Comparison of ENCODE assay signal across 15 mouse cellular contexts in the genomic region with DNA sequence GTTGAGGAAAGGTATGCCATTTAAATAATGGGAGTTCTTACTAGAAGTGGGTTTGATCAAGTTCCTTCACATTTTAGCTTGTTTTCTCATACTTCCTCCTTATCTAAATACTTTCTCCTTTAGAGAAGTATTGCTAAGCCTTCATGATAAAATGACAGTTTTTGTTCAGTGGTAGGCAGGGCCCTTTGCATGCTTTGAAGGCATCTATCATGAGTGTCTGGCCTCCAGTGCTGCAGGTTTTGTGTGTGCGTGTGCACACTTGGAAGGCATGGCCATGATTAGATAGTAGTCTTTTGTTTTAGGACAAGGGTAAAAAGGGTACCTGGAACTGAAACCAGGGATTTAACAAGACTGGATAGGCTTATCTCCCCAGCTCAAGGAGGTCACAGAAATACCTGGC. TPM values are rescaled to one million over a fixed set of nuclear protein-coding genes. Genes with fewer than 3 reads are reported as not detected.
DNase-seq lines count a peak whose midpoint lies in the region; ATAC-seq and TF ChIP-seq lines count a peak whose summit lies in the region.
"Had no signal": no experiment of that assay in that cellular context is flagged by ENCODE, and none has a peak within 500 bp of the region (broad histone marks: within the 10 kb centered on the region; RNA-seq: fewer than 3 reads in every experiment).

No protein-coding gene starts in this region.

- H3K4me1 ChIP-seq in heart, embryonic 12.5 days (replicated peaks), result peaks cover 68% of the 10 kb centered on the region
- peaks cover 67% of the 10 kb centered on the region for H3K4me1 ChIP-seq in limb, embryonic 13.5 days
- peaks cover 55% of the 10 kb centered on the region for H3K4me1 ChIP-seq in limb, embryonic 10.5 days
- H3K4me1 ChIP-seq in intestine, embryonic 16.5 days (ENCODE audit: control insufficient read depth, insufficient read depth, low read length), result peaks cover 50% of the 10 kb centered on the region
- peaks cover 31% of the 10 kb centered on the region for H3K4me1 ChIP-seq in small intestine, adult 2 months (ENCODE audit: control insufficient read depth, insufficient read depth, insufficient read length, low read length)

- TF ChIP-seq CTCF in small intestine, adult 2 months (IDR thresholded peaks at IDR 0.05; ENCODE audit: extremely low read depth, insufficient read length, insufficient replicate concordance, low read depth, low read length), result no peak

- no peaks in the 10 kb centered on the region for H3K9me3 ChIP-seq in heart, embryonic 12.5 days (replicated peaks)
- H3K9me3 ChIP-seq in limb, embryonic 13.5 days, result no peaks in the 10 kb centered on the region
- no peaks in the 10 kb centered on the region for H3K9me3 ChIP-seq in limb, embryonic 10.5 days (replicated peaks)
- H3K9me3 ChIP-seq in intestine, embryonic 16.5 days (ENCODE audit: control insufficient read depth, low read length), result no peaks in the 10 kb centered on the region
- H3K9me3 ChIP-seq: G1E had no signal

- H3K4me2 ChIP-seq in heart, embryonic 12.5 days, result peak overlapping the region; percentile 3; the same call in 1 of the 2 replicates
- no peak overlapping the region for H3K4me2 ChIP-seq in limb, embryonic 13.5 days (replicated peaks)
- H3K4me2 ChIP-seq in intestine, embryonic 16.5 days (ENCODE audit: low read depth, low read length), result peak overlapping the region; percentile 22
- H3K4me2 ChIP-seq: midbrain, embryonic 11.5 days had no signal

- H3K9ac ChIP-seq in heart, embryonic 12.5 days, result peak overlapping the region; percentile 43; the same call in 1 of the 2 replicates
- H3K9ac ChIP-seq in limb, embryonic 13.5 days, result 0 out of 2 replicates have a peak overlapping the region, but pooled peaks have one; percentile 8
- H3K9ac ChIP-seq in intestine, embryonic 16.5 days (ENCODE audit: low read depth, low read length), result peak overlapping the region; percentile 36

- no peak for TF ChIP-seq POLR2A in small intestine, adult 2 months (IDR thresholded peaks at IDR 0.05; ENCODE audit: low read depth, low read length)

- 0 out of 2 replicates have a peak, but pooled peaks cover 4% of the 10 kb centered on the region for H3K36me3 ChIP-seq in heart, embryonic 12.5 days
- H3K36me3 ChIP-seq in limb, embryonic 13.5 days, result peaks cover 6% of the 10 kb centered on the region; the same call in 1 of the 2 replicates
- peaks cover 20% of the 10 kb centered on the region for H3K36me3 ChIP-seq in limb, embryonic 10.5 days
- H3K36me3 ChIP-seq in intestine, embryonic 16.5 days (ENCODE audit: control insufficient read depth, insufficient read depth, low read length), result no peaks in the 10 kb centered on the region
- peaks cover 11% of the 10 kb centered on the region for H3K36me3 ChIP-seq in small intestine, adult 2 months (ENCODE audit: control insufficient read depth, insufficient read depth, low read length)

- no peak overlapping the region for H3K27ac ChIP-seq in heart, embryonic 12.5 days (ENCODE audit: poor library complexity, severe bottlenecking)
- H3K27ac ChIP-seq in limb, embryonic 13.5 days, result no peak overlapping the region
- H3K27ac ChIP-seq in limb, embryonic 10.5 days, result no peak overlapping the region
- H3K27ac ChIP-seq in intestine, embryonic 16.5 days (ENCODE audit: low read length), result no peak overlapping the region
- no peak overlapping the region for H3K27ac ChIP-seq in small intestine, adult 2 months (ENCODE audit: insufficient read depth, low read depth, low read length)
- H3K27ac ChIP-seq: hindbrain, postnatal 0 days had no signal

- 2% methylated on average over 1 of the region's 1 CpGs for WGBS in heart, embryonic 12.5 days
- WGBS in limb, embryonic 13.5 days, result 90% methylated on average over 1 of the region's 1 CpGs
- 78% methylated on average over 1 of the region's 1 CpGs for WGBS in limb, embryonic 10.5 days
- 38% methylated on average over 1 of the region's 1 CpGs for WGBS in intestine, embryonic 16.5 days
- 2% methylated on average over 1 of the region's 1 CpGs for WGBS in small intestine, adult 2 months

- no peak overlapping the region for H3K4me3 ChIP-seq in heart, embryonic 12.5 days
- no peak overlapping the region for H3K4me3 ChIP-seq in limb, embryonic 13.5 days
- no peak overlapping the region for H3K4me3 ChIP-seq in limb, embryonic 10.5 days
- H3K4me3 ChIP-seq in intestine, embryonic 16.5 days (ENCODE audit: low read length), result no peak overlapping the region
- H3K4me3 ChIP-seq in small intestine, adult 2 months (ENCODE audit: low read depth, low read length), result peak overlapping the region; percentile 12; the same call in 1 of the 2 replicates

- no peaks in the 10 kb centered on the region for H3K27me3 ChIP-seq in heart, embryonic 12.5 days (replicated peaks)
- H3K27me3 ChIP-seq in limb, embryonic 13.5 days, result no peaks in the 10 kb centered on the region
- no peaks in the 10 kb centered on the region for H3K27me3 ChIP-seq in limb, embryonic 10.5 days (ENCODE audit: low read depth, poor library complexity, severe bottlenecking)
- no peaks in the 10 kb centered on the region for H3K27me3 ChIP-seq in intestine, embryonic 16.5 days (replicated peaks; ENCODE audit: control insufficient read depth, insufficient read depth, low read length)
- no peaks in the 10 kb centered on the region for H3K27me3 ChIP-seq in small intestine, adult 2 months (ENCODE audit: control insufficient read depth, insufficient read depth, low read length)

- no peak for ATAC-seq in heart, embryonic 12.5 days (ENCODE audit: insufficient number of reproducible peaks, low FRiP score)
- no peak for ATAC-seq in limb, embryonic 13.5 days (ENCODE audit: low FRiP score, low read depth)
- no peak for ATAC-seq in intestine, embryonic 16.5 days
- ATAC-seq: hindbrain, postnatal 0 days had no signal

- no peak for DNase-seq in heart, postnatal 4 days
- DNase-seq in limb, embryonic 10.5 days (ENCODE audit: low spot score), result no peak
- DNase-seq in MN1 (ENCODE audit: low spot score), result no peak
- DNase-seq in lung, postnatal 4 days, result no peak
- DNase-seq: B cell, adult 2 months; cerebellum, adult 8-10 months; lung, adult 2 months; thymus, adult 2 months had no signal

RNA-seq across cellular contexts. Expression of gene Tmbim6, which starts 3.8 kb away (rescaled TPM):
- polyA plus RNA-seq in heart, embryonic 12.5 days (2016; fragmentation: Nextera tagmentation; extraction: Ambion mirVana), result 251 and 253 TPM in 2 replicates
- 100 to 1,000 TPM; 197 to 201 TPM for total RNA-seq in heart, postnatal 4 days (2021)
- polyA plus RNA-seq in limb, embryonic 13.5 days (2015; fragmentation: Nextera tagmentation; extraction: Ambion mirVana), result 287 and 298 TPM in 2 replicates
- polyA plus RNA-seq in limb, embryonic 10.5 days (2016; fragmentation: Nextera tagmentation; extraction: Ambion mirVana), result 272 and 296 TPM in 2 replicates
- 726 and 829 TPM in 2 replicates for polyA plus RNA-seq in intestine, embryonic 16.5 days (2015; fragmentation: Nextera tagmentation; extraction: Ambion mirVana)
- polyA plus RNA-seq in small intestine, adult 2 months (2012; rRNA removed), result 672 and 1,662 TPM in 2 replicates

RNA-seq across cellular contexts. Expression of gene Fmnl3, which starts 26.2 kb away (rescaled TPM):
- 17.2 and 21.0 TPM in 2 replicates for polyA plus RNA-seq in heart, embryonic 12.5 days (2016; fragmentation: Nextera tagmentation; extraction: Ambion mirVana)
- 10 to 100 TPM; 42.6 to 44.4 TPM for total RNA-seq in heart, postnatal 4 days (2021)
- 29.5 and 30.9 TPM in 2 replicates for polyA plus RNA-seq in limb, embryonic 13.5 days (2015; fragmentation: Nextera tagmentation; extraction: Ambion mirVana)
- polyA plus RNA-seq in limb, embryonic 10.5 days (2016; fragmentation: Nextera tagmentation; extraction: Ambion mirVana), result 30.4 and 42.2 TPM in 2 replicates
- 10.6 and 10.8 TPM in 2 replicates for polyA plus RNA-seq in intestine, embryonic 16.5 days (2015; fragmentation: Nextera tagmentation; extraction: Ambion mirVana)
- 4.2 and 8.2 TPM in 2 replicates for polyA plus RNA-seq in small intestine, adult 2 months (2012; rRNA removed)
